ENCODE assay signal across 8 mouse cellular contexts in genomic region chr2:85011906-85012604, GRCm38 (mm10). TPM values are rescaled to one million over a fixed set of nuclear protein-coding genes. Genes with fewer than 3 reads are reported as not detected.
DNase-seq lines count a peak whose midpoint lies in the region; ATAC-seq and TF ChIP-seq lines count a peak whose summit lies in the region.

No protein-coding gene starts in this region.

- WGBS in stomach, postnatal 0 days = 24% methylated on average over 9 of the region's 9 CpGs

- no peaks in the 10 kb centered on the region for H3K4me1 ChIP-seq in stomach, postnatal 0 days (replicated peaks; ENCODE audit: control insufficient read depth, insufficient read depth)

- no peak overlapping the region for H3K9ac ChIP-seq in stomach, postnatal 0 days (ENCODE audit: low read length)

- H3K36me3 ChIP-seq in stomach, postnatal 0 days (ENCODE audit: control insufficient read depth, insufficient read depth, low read length) = no peaks in the 10 kb centered on the region

- H3K4me2 ChIP-seq in stomach, postnatal 0 days (replicated peaks; ENCODE audit: low read depth) = no peak overlapping the region

- H3K9me3 ChIP-seq in stomach, postnatal 0 days (ENCODE audit: control insufficient read depth, low read length) = no peaks in the 10 kb centered on the region

- H3K27me3 ChIP-seq in stomach, postnatal 0 days (ENCODE audit: control insufficient read depth, insufficient read depth, low read length) = no peaks in the 10 kb centered on the region

- no peak for TF ChIP-seq CTCF in stomach, postnatal 0 days (IDR thresholded peaks at IDR 0.05; ENCODE audit: low read depth)

- no peak overlapping the region for H3K27ac ChIP-seq in stomach, postnatal 0 days (replicated peaks)

- no peak for TF ChIP-seq EP300 in stomach, postnatal 0 days (optimal IDR thresholded peaks at IDR 0.05)

- H3K4me3 ChIP-seq in stomach, postnatal 0 days (ENCODE audit: low read depth, low read length) = no peak overlapping the region

- peak; percentile 70 for ATAC-seq in stomach, postnatal 0 days (ENCODE audit: low FRiP score, low TSS enrichment)

- peak; percentile 11 to 22 for DNase-seq in cerebellum, postnatal 10 days
- no peak for DNase-seq in cerebellum, postnatal 4 days (ENCODE audit: low spot score in 2 of 2)
- DNase-seq in right cerebral cortex, postnatal 4 days = peak; percentile 24
- no peak for DNase-seq in right cerebral cortex, adult 2 months (ENCODE audit: low spot score in 2 of 2)
- peak; percentile 13 to 25 for DNase-seq in kidney, postnatal 4 days
- DNase-seq in stomach, postnatal 0 days (ENCODE audit: low spot score) = peak; percentile 45
- DNase-seq in cerebellum, adult 11 months = no peak
- no peak for DNase-seq in urinary bladder, postnatal 25 days (ENCODE audit: low spot score)

RNA-seq across cellular contexts. Expression of gene Prg3, which starts 24.0 kb away (rescaled TPM):
- not detected in 2 replicates for polyA plus RNA-seq in stomach, postnatal 0 days (2015; fragmentation: Nextera tagmentation; extraction: Ambion mirVana)

RNA-seq across cellular contexts. Expression of gene Ssrp1, which starts 25.0 kb away (rescaled TPM):
- 84.8 and 90.0 TPM in 2 replicates for polyA plus RNA-seq in stomach, postnatal 0 days (2015; fragmentation: Nextera tagmentation; extraction: Ambion mirVana)

RNA-seq across cellular contexts. Expression of gene P2rx3, which starts 25.2 kb away (rescaled TPM):
- polyA plus RNA-seq in stomach, postnatal 0 days (2015; fragmentation: Nextera tagmentation; extraction: Ambion mirVana) = 0.62 and 0.73 TPM in 2 replicates

RNA-seq across cellular contexts. Expression of gene Prg2, which starts 31.8 kb away (rescaled TPM):
- polyA plus RNA-seq in stomach, postnatal 0 days (2015; fragmentation: Nextera tagmentation; extraction: Ambion mirVana) = 0.16 TPM in 1 of 2 replicates, not detected in the other

RNA-seq across cellular contexts. Expression of gene Tnks1bp1, which starts 35.8 kb away (rescaled TPM):
- 32.9 and 34.0 TPM in 2 replicates for polyA plus RNA-seq in stomach, postnatal 0 days (2015; fragmentation: Nextera tagmentation; extraction: Ambion mirVana)

Comparison
In these comparisons a context has a peak if more than half of its experiments do, and no peak if none do; other contexts are left out.
1. DNase-seq: peak in cerebellum, postnatal 10 days (2 of 2), right cerebral cortex, postnatal 4 days (single experiment), kidney, postnatal 4 days (2 of 2) and stomach, postnatal 0 days (single experiment); none in cerebellum, postnatal 4 days (0 of 2), right cerebral cortex, adult 2 months (0 of 2), cerebellum, adult 11 months (single experiment) and urinary bladder, postnatal 25 days (single experiment).